Mouse (Mus musculus): ENCODE results near the gene Pde8b. TPM values are rescaled to one million over a fixed set of nuclear protein-coding genes. Genes with fewer than 3 reads are reported as not detected.

Pde8b gene
- polyA plus RNA-seq, 1 experiment from 2014 or later, result 3.4 TPM

DNA sequence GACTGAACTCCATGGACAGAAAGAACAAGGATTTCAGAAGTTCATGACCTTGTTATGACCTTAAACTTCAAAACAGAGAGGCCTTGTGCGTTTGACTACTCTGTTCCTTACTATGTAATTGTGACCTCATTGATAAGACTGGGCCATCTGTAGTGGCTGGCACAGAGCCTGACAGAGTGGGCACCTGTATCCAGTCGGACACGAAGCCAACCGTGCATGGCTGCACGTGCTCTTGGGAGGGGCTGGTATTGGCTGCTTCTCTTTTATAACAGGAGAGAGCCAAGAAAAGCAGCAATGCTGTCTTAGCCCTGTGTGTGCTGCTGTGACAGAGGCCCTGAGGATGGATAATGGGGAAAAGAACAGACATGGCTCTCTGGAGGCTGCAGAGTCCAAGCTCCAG, 73.7 kb downstream of the Pde8b start:
- ATAC-seq (ENCODE audit: low FRiP score), result no peak
- Histone ChIP-seq H3K36me3 (no peaks in the 10 kb centered on the region), H3K4me2 (replicated peaks) (no peak overlapping the region), H3K27me3 (no peaks in the 10 kb centered on the region), H3K4me3 (no peak overlapping the region), H3K9ac (no peak overlapping the region), H3K4me1 (no peaks in the 10 kb centered on the region), H3K9me3 (replicated peaks) (no peaks in the 10 kb centered on the region), H3K27ac (no peak overlapping the region)
- 72% methylated on average over 5 of the region's 5 CpGs for WGBS

GRCm38 (mm10) chr13:95174253-95174652, 75.9 kb downstream of the Pde8b start:
- Histone ChIP-seq H3K4me1 (no peaks in the 10 kb centered on the region), H3K27ac (no peak overlapping the region), H3K4me3 (no peak overlapping the region), H3K4me2 (replicated peaks) (no peak overlapping the region), H3K9ac (no peak overlapping the region), H3K36me3 (no peaks in the 10 kb centered on the region), H3K9me3 (replicated peaks) (no peaks in the 10 kb centered on the region), H3K27me3 (no peaks in the 10 kb centered on the region)
- no peak for ATAC-seq (ENCODE audit: low FRiP score)
- 85% methylated on average over 6 of the region's 6 CpGs for WGBS

DNA sequence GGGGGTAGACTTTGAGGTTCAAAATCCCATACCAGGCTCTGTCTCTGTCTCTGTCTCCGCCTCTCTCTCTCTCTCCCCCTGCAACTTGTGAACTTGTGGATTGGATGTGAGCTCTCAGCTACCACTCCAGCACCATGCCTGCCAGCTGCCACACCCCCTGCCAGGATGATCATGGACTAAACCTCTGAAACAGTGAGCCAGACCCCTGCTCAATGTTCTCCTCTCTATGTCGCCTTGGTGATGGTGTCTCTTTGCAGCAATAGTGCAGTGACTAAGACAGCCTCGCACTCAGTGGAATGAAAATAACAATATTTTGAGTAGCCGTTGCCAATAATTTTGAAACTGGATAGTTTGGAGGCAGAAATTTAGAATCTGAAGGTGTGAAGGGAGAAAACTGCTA, 77.8 kb downstream of the Pde8b start:
- Histone ChIP-seq H3K4me2 (replicated peaks) (no peak overlapping the region), H3K27me3 (no peaks in the 10 kb centered on the region), H3K36me3 (no peaks in the 10 kb centered on the region), H3K4me1 (no peaks in the 10 kb centered on the region), H3K9ac (no peak overlapping the region), H3K27ac (no peak overlapping the region), H3K9me3 (replicated peaks) (no peaks in the 10 kb centered on the region), H3K4me3 (no peak overlapping the region)
- 96% methylated on average over 4 of the region's 4 CpGs for WGBS
- no peak for ATAC-seq (ENCODE audit: low FRiP score)

DNA sequence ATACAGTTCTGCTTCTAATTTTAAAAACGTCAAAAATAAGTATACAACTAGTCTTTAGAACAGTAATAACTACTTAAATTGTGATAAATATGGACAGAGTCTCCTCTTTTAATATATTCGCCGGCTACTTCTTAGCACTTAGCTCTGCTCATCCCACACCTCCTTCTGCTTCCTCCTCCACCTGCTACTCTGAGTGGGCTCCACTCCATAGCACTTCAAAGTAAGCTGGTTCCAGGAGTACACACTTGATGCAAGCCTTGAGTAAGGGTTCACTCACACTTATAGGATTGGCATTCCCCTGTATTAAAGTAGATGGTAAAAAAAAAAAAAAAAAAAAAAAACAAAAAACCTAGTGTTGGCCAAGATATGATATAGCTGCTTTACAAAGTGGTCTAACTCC, 89.9 kb downstream of the Pde8b start:
- H3K4me2 ChIP-seq (replicated peaks), result no peak overlapping the region
- WGBS, result 93% methylated on average over 3 of the region's 3 CpGs
- no peaks in the 10 kb centered on the region for H3K9me3 ChIP-seq (replicated peaks)
- H3K27me3 ChIP-seq, result no peaks in the 10 kb centered on the region; the same call in 1 of the 2 replicates
- H3K4me3 ChIP-seq, result no peak overlapping the region
- no peak overlapping the region for H3K9ac ChIP-seq
- no peaks in the 10 kb centered on the region for H3K36me3 ChIP-seq
- no peak for ATAC-seq (ENCODE audit: low FRiP score)
- H3K4me1 ChIP-seq, result no peaks in the 10 kb centered on the region
- no peak overlapping the region for H3K27ac ChIP-seq

DNA sequence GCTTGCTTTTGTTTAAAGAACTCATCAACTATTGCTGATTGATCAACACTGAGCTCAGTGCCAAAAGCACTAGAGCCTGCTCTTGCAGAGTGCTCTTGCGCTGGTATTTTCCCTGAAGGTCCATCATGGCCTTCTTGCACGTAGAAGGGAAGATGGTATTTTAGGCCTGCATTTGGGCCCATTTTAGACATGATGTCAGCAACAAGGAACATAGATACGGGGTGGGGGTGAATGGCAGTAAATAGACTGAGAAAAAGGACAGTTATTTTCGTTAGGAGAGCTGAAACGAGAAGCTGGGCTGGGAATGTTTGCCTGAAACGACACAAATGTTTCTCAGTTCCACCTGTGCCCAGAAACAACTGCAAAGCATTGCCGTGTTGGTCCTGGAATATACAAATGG, 91.2 kb downstream of the Pde8b start:
- H3K36me3 ChIP-seq, result no peaks in the 10 kb centered on the region
- ATAC-seq (ENCODE audit: low FRiP score), result no peak
- no peak overlapping the region for H3K4me3 ChIP-seq
- 86% methylated on average over 7 of the region's 7 CpGs for WGBS
- H3K4me2 ChIP-seq (replicated peaks), result no peak overlapping the region
- H3K4me1 ChIP-seq, result no peaks in the 10 kb centered on the region
- H3K9me3 ChIP-seq (replicated peaks), result no peaks in the 10 kb centered on the region
- no peaks in the 10 kb centered on the region; the same call in 1 of the 2 replicates for H3K27me3 ChIP-seq
- H3K27ac ChIP-seq, result no peak overlapping the region
- no peak overlapping the region for H3K9ac ChIP-seq

DNA sequence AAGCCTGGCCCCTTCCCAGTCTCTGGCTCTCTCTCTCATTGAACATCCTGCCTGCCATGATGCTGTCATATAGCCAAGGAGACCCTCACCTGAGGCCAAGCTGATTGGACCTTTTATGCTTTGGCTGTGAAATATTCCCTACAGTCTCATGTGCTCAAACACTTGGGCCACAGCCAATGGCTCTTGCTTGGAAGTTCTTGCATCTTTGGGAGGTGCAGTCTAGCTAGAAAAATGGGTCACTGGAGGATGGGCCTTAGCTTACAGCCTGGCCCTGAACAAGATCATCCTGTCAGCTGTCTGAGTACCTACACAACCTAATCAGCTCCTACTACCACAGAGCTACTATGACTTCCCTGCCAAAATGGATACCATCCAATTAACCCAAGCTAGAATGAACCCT, 105.4 kb downstream of the Pde8b start:
- peaks cover 8% of the 10 kb centered on the region; the same call in 1 of the 2 replicates for H3K9me3 ChIP-seq (replicated peaks)
- no peak overlapping the region for H3K9ac ChIP-seq
- no peaks in the 10 kb centered on the region for H3K4me1 ChIP-seq
- H3K36me3 ChIP-seq, result no peaks in the 10 kb centered on the region
- H3K4me3 ChIP-seq, result no peak overlapping the region
- H3K27me3 ChIP-seq, result no peaks in the 10 kb centered on the region
- ATAC-seq (ENCODE audit: low FRiP score), result no peak
- no peak overlapping the region for H3K4me2 ChIP-seq (replicated peaks)
- H3K27ac ChIP-seq, result no peak overlapping the region

DNA sequence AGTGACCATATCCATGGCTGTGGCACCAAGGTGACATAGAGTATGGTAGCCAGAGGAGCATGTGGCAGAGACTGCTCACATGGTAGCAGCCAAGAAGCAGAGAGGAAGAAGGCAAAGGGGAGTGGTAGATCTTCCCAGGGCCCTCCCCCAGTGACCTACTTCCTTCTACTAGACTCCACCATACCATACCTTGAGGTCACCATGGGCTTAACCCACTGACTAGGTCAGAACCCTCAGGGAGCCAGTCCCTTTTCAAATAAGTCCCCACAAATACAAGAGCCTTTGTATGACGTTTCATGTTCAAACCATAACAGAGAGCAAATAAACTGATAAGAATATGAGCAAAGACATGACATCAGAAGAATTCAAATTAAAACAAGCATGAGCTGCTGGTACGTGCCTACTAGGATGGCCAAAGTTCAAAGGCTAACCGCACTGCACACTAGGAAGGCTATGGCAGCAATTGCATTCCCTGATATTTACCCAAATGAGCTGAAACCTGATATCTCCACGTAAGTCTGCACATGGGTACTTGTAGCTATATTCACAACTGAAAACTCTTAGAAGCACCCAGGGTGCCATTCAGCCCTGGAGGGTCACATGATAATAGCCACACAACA, 109.6 kb downstream of the Pde8b start:
- Histone ChIP-seq H3K4me1 (no peaks in the 10 kb centered on the region), H3K27ac (no peak overlapping the region), H3K9me3 (replicated peaks) (peaks cover 8% of the 10 kb centered on the region; the same call in 1 of the 2 replicates), H3K4me3 (no peak overlapping the region), H3K9ac (no peak overlapping the region), H3K36me3 (no peaks in the 10 kb centered on the region), H3K27me3 (no peaks in the 10 kb centered on the region), H3K4me2 (replicated peaks) (no peak overlapping the region)
- 79% methylated on average over 4 of the region's 4 CpGs for WGBS
- ATAC-seq (ENCODE audit: low FRiP score), result no peak

DNA sequence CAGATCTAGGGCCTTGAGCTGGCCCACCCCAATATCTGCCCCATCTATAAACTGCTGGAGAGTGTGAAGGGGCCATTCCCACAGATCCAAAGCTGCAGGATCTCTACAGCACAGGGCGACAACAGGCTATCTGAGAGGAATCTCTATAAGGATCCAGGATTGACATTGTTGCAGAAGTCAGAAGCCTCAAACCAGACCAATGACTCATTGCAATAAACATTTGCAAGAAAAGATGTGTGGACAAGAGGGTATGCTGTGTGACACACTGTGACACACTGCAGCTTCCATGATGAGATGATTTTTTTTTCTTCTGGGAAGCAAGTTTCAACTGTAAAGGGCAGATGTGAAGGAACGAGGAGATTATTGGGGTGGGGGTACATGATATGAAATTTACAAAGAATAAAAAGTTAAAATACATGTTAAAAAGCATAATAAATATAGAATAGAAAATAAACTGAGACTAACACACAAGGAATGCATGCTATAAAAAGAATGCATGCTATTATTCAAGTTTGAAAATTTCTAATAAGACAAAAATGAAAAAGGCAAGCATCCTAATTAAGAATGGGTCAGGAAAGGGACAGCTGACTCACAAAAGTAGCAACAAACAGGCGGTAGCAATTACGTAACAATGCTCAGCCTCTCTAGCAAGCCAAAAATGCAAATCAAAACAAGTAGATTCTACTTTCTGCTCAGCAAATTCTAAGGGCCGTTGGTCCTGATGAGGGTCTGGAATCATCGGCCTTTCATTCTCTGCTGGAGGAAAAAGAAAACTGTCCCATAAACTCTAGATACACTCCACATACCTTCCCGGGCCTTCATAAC, 114.6 kb downstream of the Pde8b start:
- no peaks in the 10 kb centered on the region for H3K27me3 ChIP-seq
- no peak overlapping the region for H3K27ac ChIP-seq
- H3K9ac ChIP-seq, result no peak overlapping the region
- no peaks in the 10 kb centered on the region for H3K9me3 ChIP-seq (replicated peaks)
- WGBS, result 86% methylated on average over 7 of the region's 7 CpGs
- no peaks in the 10 kb centered on the region for H3K4me1 ChIP-seq
- no peaks in the 10 kb centered on the region for H3K36me3 ChIP-seq
- no peak for ATAC-seq (ENCODE audit: low FRiP score)
- H3K4me2 ChIP-seq (replicated peaks), result no peak overlapping the region
- H3K4me3 ChIP-seq, result no peak overlapping the region

DNA sequence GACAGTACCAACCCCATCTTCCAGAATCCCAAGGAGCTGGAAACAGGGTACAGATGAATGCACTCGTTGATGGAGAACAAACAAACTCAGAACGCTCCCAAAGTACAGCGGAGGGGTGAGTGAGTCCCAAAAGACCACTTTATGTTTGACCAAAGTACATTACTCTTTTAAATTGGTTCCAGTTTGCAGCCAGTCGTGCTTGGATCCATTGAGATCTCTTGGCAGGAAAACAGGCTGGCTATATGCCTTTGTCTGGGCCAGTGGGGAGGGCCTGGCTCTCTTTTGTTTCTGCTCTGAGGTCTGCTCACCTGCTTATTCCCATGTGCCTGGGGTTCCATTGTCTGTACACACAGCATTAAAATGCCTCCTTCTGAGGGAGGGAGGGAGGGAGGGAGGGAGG, 118.3 kb downstream of the Pde8b start:
- Histone ChIP-seq H3K36me3 (no peaks in the 10 kb centered on the region), H3K9me3 (replicated peaks) (no peaks in the 10 kb centered on the region), H3K4me3 (no peak overlapping the region), H3K27me3 (no peaks in the 10 kb centered on the region), H3K4me2 (replicated peaks) (no peak overlapping the region), H3K4me1 (no peaks in the 10 kb centered on the region), H3K27ac (no peak overlapping the region), H3K9ac (no peak overlapping the region)
- ATAC-seq (ENCODE audit: low FRiP score), result no peak
- 28% methylated on average over 4 of the region's 4 CpGs for WGBS

- no peak for ATAC-seq (ENCODE audit: low FRiP score)
- Histone ChIP-seq H3K9me3 (replicated peaks) (no peaks in the 10 kb centered on the region), H3K4me2 (replicated peaks) (no peak overlapping the region), H3K36me3 (no peaks in the 10 kb centered on the region), H3K27ac (no peak overlapping the region), H3K9ac (no peak overlapping the region), H3K4me3 (no peak overlapping the region), H3K4me1 (no peaks in the 10 kb centered on the region), H3K27me3 (no peaks in the 10 kb centered on the region)
- WGBS, result 26% methylated on average over 1 of the region's 1 CpGs
These were observed 119.1 kb downstream of the Pde8b start for GRCm38 (mm10) chr13:95131041-95131440.

DNA sequence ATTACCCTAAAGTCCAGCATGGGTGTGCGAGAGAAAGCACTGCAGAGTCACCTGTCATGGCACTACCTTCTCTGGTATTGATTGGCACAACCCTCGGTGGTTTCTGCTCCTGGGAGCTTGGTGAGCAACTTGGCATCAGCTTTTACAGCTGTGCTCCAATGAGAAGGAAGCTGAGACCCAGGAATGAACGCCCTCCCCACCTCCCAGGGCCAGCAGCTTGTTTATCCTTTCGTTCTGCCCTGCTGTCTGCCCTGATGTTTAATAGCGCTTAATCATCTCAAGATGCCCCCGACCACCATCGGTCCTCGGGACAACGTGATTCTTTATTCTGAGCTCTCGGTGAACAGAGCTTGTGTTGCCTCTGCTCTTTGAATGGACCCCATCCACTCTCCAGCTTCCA, 122.8 kb downstream of the Pde8b start:
- H3K27ac ChIP-seq, result no peak overlapping the region
- no peak overlapping the region for H3K4me3 ChIP-seq
- no peaks in the 10 kb centered on the region for H3K4me1 ChIP-seq
- ATAC-seq (ENCODE audit: low FRiP score), result no peak
- H3K36me3 ChIP-seq, result no peaks in the 10 kb centered on the region
- H3K9me3 ChIP-seq (replicated peaks), result no peaks in the 10 kb centered on the region
- no peaks in the 10 kb centered on the region for H3K27me3 ChIP-seq
- H3K4me2 ChIP-seq (replicated peaks), result no peak overlapping the region
- no peak overlapping the region for H3K9ac ChIP-seq
- WGBS, result 79% methylated on average over 10 of the region's 10 CpGs

DNA sequence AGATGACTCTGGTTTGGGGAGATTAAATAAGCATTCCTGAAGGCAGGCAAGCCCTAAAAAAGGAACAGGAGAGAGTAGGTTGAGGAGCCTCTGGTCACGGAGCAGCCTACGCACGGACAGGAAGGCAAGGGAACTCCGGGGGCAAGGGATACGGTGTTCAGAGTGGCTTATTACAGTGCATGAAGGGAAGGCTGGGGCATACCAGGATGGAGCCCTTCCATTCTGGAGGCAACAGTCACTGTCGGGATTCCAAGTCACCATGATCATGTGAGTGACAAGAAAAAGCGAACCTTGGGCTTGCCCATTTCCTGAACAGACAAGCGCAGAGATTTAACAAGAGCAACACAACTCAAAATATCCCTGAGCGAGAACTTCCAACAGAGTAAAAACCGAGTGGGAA, 123.3 kb downstream of the Pde8b start:
- no peak for ATAC-seq (ENCODE audit: low FRiP score)
- 84% methylated on average over 10 of the region's 10 CpGs for WGBS

More for the DNA sequence above, 123.3 kb downstream of the Pde8b start:
- no peaks in the 10 kb centered on the region for H3K4me1 ChIP-seq
- H3K9ac ChIP-seq, result no peak overlapping the region
- no peaks in the 10 kb centered on the region for H3K27me3 ChIP-seq
- no peaks in the 10 kb centered on the region for H3K9me3 ChIP-seq (replicated peaks)
- H3K36me3 ChIP-seq, result no peaks in the 10 kb centered on the region
- H3K4me3 ChIP-seq, result no peak overlapping the region
- H3K4me2 ChIP-seq (replicated peaks), result no peak overlapping the region
- no peak overlapping the region for H3K27ac ChIP-seq

Measured in hindbrain, embryonic 12.5 days (tissue).